Mouse (Mus musculus) ES-E14 (cell line): ENCODE data around the gene Ctu1. TPM values are rescaled to one million over a fixed set of nuclear protein-coding genes. Genes with fewer than 3 reads are reported as not detected.
"Not testable (repeated sequence)": the region's sequence is repeated elsewhere in the genome, so short reads cannot be mapped to it uniquely, and the experiment has no call there.

ENCODE experiments used
- DNase-seq: peaks from one replicate; pipeline ENCODE4 v3.0.0-alpha.2; 2013; ENCODE audit warnings: low read depth, low spot score
- H3K27ac ChIP-seq: 2 replicates; pipeline ENCODE4 v1.5.1; 2012; ENCODE audit warnings: low read depth, mild to moderate bottlenecking, low read length, moderate library complexity, mixed read lengths; ENCODE audit not compliant: poor library complexity, insufficient read depth, severe bottlenecking
- H3K36me3 ChIP-seq: 2 replicates; pipeline ENCODE4 v1.6.1; 2012; ENCODE audit warnings: mild to moderate bottlenecking, low read length, moderate library complexity, mixed read lengths; ENCODE audit not compliant: control insufficient read depth, poor library complexity, insufficient read depth, severe bottlenecking
- H3K4me1 ChIP-seq, 2 experiments: fragments of 150-350 bp in 1 of 2; sonication (generic) in 1 of 2; 2 replicates each; pipeline ENCODE4 v1.6.1; 2012; ENCODE audit warnings: low read length in 2 of 2, mild to moderate bottlenecking in 1 of 2, mixed read lengths in 1 of 2; ENCODE audit not compliant: control insufficient read depth in 2 of 2, insufficient read depth in 2 of 2, poor library complexity in 1 of 2
- H3K4me3 ChIP-seq, 2 experiments: fragments of 150-350 bp in 1 of 2; sonication (generic) in 1 of 2; 2 replicates each; pipeline ENCODE4 v1.5.1; 2012; ENCODE audit warnings: low read length in 2 of 2, low read depth in 1 of 2, mild to moderate bottlenecking in 1 of 2, mixed read lengths in 1 of 2; ENCODE audit not compliant: insufficient read depth in 1 of 2, poor library complexity in 1 of 2, severe bottlenecking in 1 of 2
- H3K9ac ChIP-seq: 2 replicates; pipeline ENCODE4 v1.6.1; 2012; ENCODE audit warnings: low read depth, mild to moderate bottlenecking, low read length, mixed read lengths; ENCODE audit not compliant: poor library complexity, insufficient read depth, severe bottlenecking
- H3K9me3 ChIP-seq: fragments of 150-350 bp; sonication (generic); 2 replicates; pipeline ENCODE4 v1.6.1; 2012; ENCODE audit warnings: low read depth, mild to moderate bottlenecking, low read length; ENCODE audit not compliant: control insufficient read depth, insufficient read depth
- CHD2 ChIP-seq: IDR thresholded peaks from 2 replicates; pipeline ENCODE4 v1.6.1; 2014; ENCODE audit warnings: mild to moderate bottlenecking, low read depth, low read length, inconsistent platforms
- HCFC1 ChIP-seq: IDR thresholded peaks from 2 replicates; pipeline ENCODE4 v1.6.1; 2012; ENCODE audit warnings: low read length, inconsistent platforms, borderline replicate concordance; ENCODE audit not compliant: insufficient read depth
- MAFK ChIP-seq: IDR thresholded peaks from 2 replicates; pipeline ENCODE4 v1.6.1; 2014; ENCODE audit warnings: mild to moderate bottlenecking, low read depth, low read length, inconsistent platforms; ENCODE audit not compliant: insufficient read depth
- ZC3H11A ChIP-seq: IDR thresholded peaks from 2 replicates; pipeline ENCODE4 v1.6.1; 2012; ENCODE audit warnings: low read depth, mild to moderate bottlenecking, inconsistent platforms, low read length, borderline replicate concordance
- ZNF384 ChIP-seq: IDR thresholded peaks from 2 replicates; pipeline ENCODE4 v1.6.1; 2012; ENCODE audit warnings: low read depth, low read length, inconsistent platforms
- in situ Hi-C, 2 experiments: fragments of 600-800 bp; cut with MboI; formaldehyde crosslinking; loops; one replicate each; pipeline ENCODE4 v1.15.1; 2025; ENCODE audit warnings: low sequenced_read_pairs in 2 of 2, inconsistent platforms in 1 of 2; ENCODE audit not compliant: unreplicated experiment in 2 of 2
- total RNA-seq: library from RNA; depleted of rRNA; stranded (reverse); fragments of 300-350 nt; gene quantifications from 2 replicates; pipeline ENCODE4 v1.2.3, GENCODE M21; 2012

Gene Ctu1
- total RNA-seq, 1 experiment = 10.0 TPM

GRCm38 (mm10) chr7:43680960-43681359, 9.1 kb downstream of the Ctu1 start:
- H3K4me1 ChIP-seq = peaks cover 2 to 8% of the 10 kb centered on the region in 2 experiments; a peak in 2 of 4 replicates
- no peak overlapping the region for H3K27ac ChIP-seq
- H3K9me3 ChIP-seq = no peaks in the 10 kb centered on the region
- TF ChIP-seq HCFC1 = no peak
- peak; percentile 71; the same call in 1 of the 2 replicates for TF ChIP-seq ZC3H11A
- no peak for TF ChIP-seq ZNF384
- TF ChIP-seq MAFK = no peak
- TF ChIP-seq CHD2 = no peak
- no peak overlapping the region for H3K4me3 ChIP-seq
- no peak overlapping the region for H3K9ac ChIP-seq
- in situ Hi-C loops = loop anchor here (25.0 kb wide), 1 partner anchor 206 kb away; the partner anchor contains the start of gene Klk4 (in 2 of the 2)
- DNase-seq = no peak
- H3K36me3 ChIP-seq = peaks cover 4% of the 10 kb centered on the region; the same call in 1 of the 2 replicates

- in situ Hi-C loops = loop anchor here (25.0 kb wide), 1 partner anchor 205 kb away; the partner anchor contains the start of gene Klk4 (in 2 of the 2)
- H3K27ac ChIP-seq, H3K9me3 ChIP-seq, H3K4me3 ChIP-seq, H3K9ac ChIP-seq, H3K36me3 ChIP-seq, DNase-seq, H3K4me1 ChIP-seq: not testable (repeated sequence)
Observed at GRCm38 (mm10) chr7:43682511-43682910, 10.7 kb downstream of the Ctu1 start.

GRCm38 (mm10) chr7:43685088-43685487, 13.3 kb downstream of the Ctu1 start:
- H3K4me1 ChIP-seq = peaks cover 0 to 2% of the 10 kb centered on the region in 2 experiments; a peak in 2 of 4 replicates
- in situ Hi-C loops = loop anchor here (25.0 kb wide), 1 partner anchor 202 kb away; the partner anchor contains the start of gene Klk4 (in 2 of the 2)
- TF ChIP-seq CHD2 (no peak), MAFK (no peak), HCFC1 (no peak), ZNF384 (no peak), ZC3H11A (no peak)

GRCm38 (mm10) chr7:43690118-43690517, 18.3 kb downstream of the Ctu1 start, which contains the start of gene Klk14:
TSS of gene Klk14 (plus strand) at chr7:43690418.
- no peak within 1 kb of the TSS for H3K4me3 ChIP-seq
- no peak for TF ChIP-seq HCFC1
- TF ChIP-seq ZC3H11A = no peak
- H3K36me3 ChIP-seq = no peaks in the 10 kb centered on the region
- no peaks in the 10 kb centered on the region; a peak in 1 of 4 replicates for H3K4me1 ChIP-seq
- no peaks in the 10 kb centered on the region for H3K9me3 ChIP-seq
- in situ Hi-C loops = loop anchor here (25.0 kb wide), 1 partner anchor 197 kb away; the partner anchor contains the start of gene Klk4 (in 2 of the 2)
- DNase-seq = no peak
- no peak within 1 kb of the TSS for H3K9ac ChIP-seq
- no peak within 1 kb of the TSS for H3K27ac ChIP-seq

More at GRCm38 (mm10) chr7:43685088-43685487, 13.3 kb downstream of the Ctu1 start:
- H3K9ac ChIP-seq = no peak overlapping the region
- no peak for DNase-seq
- H3K4me3 ChIP-seq = no peak overlapping the region
- no peak overlapping the region for H3K27ac ChIP-seq
- H3K36me3 ChIP-seq = no peaks in the 10 kb centered on the region
- H3K9me3 ChIP-seq = no peaks in the 10 kb centered on the region

GRCm38 (mm10) chr7:43710031-43710430, 38.2 kb downstream of the Ctu1 start:
- Histone ChIP-seq H3K4me3 (no peak overlapping the region), H3K27ac (no peak overlapping the region), H3K9ac (no peak overlapping the region), H3K4me1 (peaks cover 2 to 17% of the 10 kb centered on the region in 2 experiments; a peak in 3 of 4 replicates), H3K36me3 (no peaks in the 10 kb centered on the region), H3K9me3 (no peaks in the 10 kb centered on the region)
- in situ Hi-C loops = no loop called here
- TF ChIP-seq CHD2 (no peak), HCFC1 (no peak), ZNF384 (no peak), MAFK (no peak), ZC3H11A (no peak)
- DNase-seq = no peak
